Mouse (Mus musculus) ES-E14 (cell line): ENCODE measurements at regions not wholly inside any gene's neighbourhood (a gene's known extent, or its start where the extent isn't known, plus 50 kb on each side); places are given as distances from the start of the nearest gene placed in this dataset.
A peak's percentile ranks its signal among the peaks of the same experiment; 100 is the strongest.

Experiments used
- DNase-seq: peaks from one replicate; pipeline ENCODE4 v3.0.0-alpha.2; 2013; ENCODE audit warnings: low read depth, low spot score
- H3K27ac ChIP-seq: 2 replicates; pipeline ENCODE4 v1.5.1; 2012; ENCODE audit warnings: low read depth, mild to moderate bottlenecking, low read length, moderate library complexity, mixed read lengths; ENCODE audit not compliant: poor library complexity, insufficient read depth, severe bottlenecking
- H3K36me3 ChIP-seq: 2 replicates; pipeline ENCODE4 v1.6.1; 2012; ENCODE audit warnings: mild to moderate bottlenecking, low read length, moderate library complexity, mixed read lengths; ENCODE audit not compliant: control insufficient read depth, poor library complexity, insufficient read depth, severe bottlenecking
- H3K4me1 ChIP-seq, 2 experiments: fragments of 150-350 bp in 1 of 2; sonication (generic) in 1 of 2; 2 replicates each; pipeline ENCODE4 v1.6.1; 2012; ENCODE audit warnings: low read length in 2 of 2, mild to moderate bottlenecking in 1 of 2, mixed read lengths in 1 of 2; ENCODE audit not compliant: control insufficient read depth in 2 of 2, insufficient read depth in 2 of 2, poor library complexity in 1 of 2
- H3K4me3 ChIP-seq, 2 experiments: fragments of 150-350 bp in 1 of 2; sonication (generic) in 1 of 2; 2 replicates each; pipeline ENCODE4 v1.5.1; 2012; ENCODE audit warnings: low read length in 2 of 2, low read depth in 1 of 2, mild to moderate bottlenecking in 1 of 2, mixed read lengths in 1 of 2; ENCODE audit not compliant: insufficient read depth in 1 of 2, poor library complexity in 1 of 2, severe bottlenecking in 1 of 2
- H3K9ac ChIP-seq: 2 replicates; pipeline ENCODE4 v1.6.1; 2012; ENCODE audit warnings: low read depth, mild to moderate bottlenecking, low read length, mixed read lengths; ENCODE audit not compliant: poor library complexity, insufficient read depth, severe bottlenecking
- H3K9me3 ChIP-seq: fragments of 150-350 bp; sonication (generic); 2 replicates; pipeline ENCODE4 v1.6.1; 2012; ENCODE audit warnings: low read depth, mild to moderate bottlenecking, low read length; ENCODE audit not compliant: control insufficient read depth, insufficient read depth
- CHD2 ChIP-seq: IDR thresholded peaks from 2 replicates; pipeline ENCODE4 v1.6.1; 2014; ENCODE audit warnings: mild to moderate bottlenecking, low read depth, low read length, inconsistent platforms
- HCFC1 ChIP-seq: IDR thresholded peaks from 2 replicates; pipeline ENCODE4 v1.6.1; 2012; ENCODE audit warnings: low read length, inconsistent platforms, borderline replicate concordance; ENCODE audit not compliant: insufficient read depth
- MAFK ChIP-seq: IDR thresholded peaks from 2 replicates; pipeline ENCODE4 v1.6.1; 2014; ENCODE audit warnings: mild to moderate bottlenecking, low read depth, low read length, inconsistent platforms; ENCODE audit not compliant: insufficient read depth
- ZC3H11A ChIP-seq: IDR thresholded peaks from 2 replicates; pipeline ENCODE4 v1.6.1; 2012; ENCODE audit warnings: low read depth, mild to moderate bottlenecking, inconsistent platforms, low read length, borderline replicate concordance
- ZNF384 ChIP-seq: IDR thresholded peaks from 2 replicates; pipeline ENCODE4 v1.6.1; 2012; ENCODE audit warnings: low read depth, low read length, inconsistent platforms
- in situ Hi-C, 2 experiments: fragments of 600-800 bp; cut with MboI; formaldehyde crosslinking; loops; one replicate each; pipeline ENCODE4 v1.15.1; 2025; ENCODE audit warnings: low sequenced_read_pairs in 2 of 2, inconsistent platforms in 1 of 2; ENCODE audit not compliant: unreplicated experiment in 2 of 2

- Histone ChIP-seq H3K27ac (no peak overlapping the region), H3K4me3 (no peak overlapping the region), H3K36me3 (no peaks in the 10 kb centered on the region), H3K4me1 (peaks cover 2 to 4% of the 10 kb centered on the region in 2 experiments; a peak in 3 of 4 replicates), H3K9ac (no peak overlapping the region), H3K9me3 (no peaks in the 10 kb centered on the region)
- peak; percentile 37 for DNase-seq
- TF ChIP-seq MAFK (no peak), ZC3H11A (no peak), HCFC1 (no peak), CHD2 (no peak), ZNF384 (no peak)
- in situ Hi-C loops: no loop called here
Observed at GRCm38 (mm10) chr19:21144659-21145283, 127.3 kb upstream of the Zfand5 start.

DNA sequence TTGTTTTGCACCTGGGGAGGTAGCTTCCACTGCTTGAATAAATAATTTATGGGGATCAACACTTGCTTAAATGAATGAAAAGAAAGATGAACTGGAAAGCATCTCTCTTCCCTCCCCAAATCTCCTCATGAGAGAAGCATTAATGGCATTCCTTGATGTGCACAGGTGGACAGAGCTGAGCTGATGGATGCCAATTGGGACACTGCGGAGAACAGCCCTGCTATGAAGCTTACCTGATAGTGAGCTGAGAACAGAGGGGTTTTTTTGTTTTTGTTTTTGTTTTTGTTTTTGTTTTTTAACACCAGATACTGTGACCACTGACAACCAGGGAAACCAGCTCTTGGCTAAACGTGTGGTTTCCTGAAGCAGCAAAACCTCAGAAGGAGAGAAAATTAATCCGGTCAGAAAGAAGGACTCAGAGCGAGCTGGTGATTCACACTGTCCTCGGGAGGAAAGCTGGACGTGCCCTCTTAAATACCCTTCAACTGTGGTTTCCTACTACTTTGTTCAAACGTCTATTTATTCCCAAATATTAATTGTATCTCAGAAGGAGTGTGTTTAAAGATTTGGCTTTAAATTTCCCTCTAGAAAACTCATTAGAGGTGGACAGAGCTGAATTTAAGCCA, 128.0 kb upstream of the Zfand5 start:
- Histone ChIP-seq H3K27ac (no peak overlapping the region), H3K9ac (no peak overlapping the region), H3K4me1 (peaks cover 2 to 4% of the 10 kb centered on the region in 2 experiments; a peak in 3 of 4 replicates), H3K9me3 (no peaks in the 10 kb centered on the region), H3K36me3 (no peaks in the 10 kb centered on the region), H3K4me3 (no peak overlapping the region)
- no peak for TF ChIP-seq HCFC1
- TF ChIP-seq CHD2: no peak
- no peak for TF ChIP-seq MAFK
- TF ChIP-seq ZNF384: no peak
- no peak for TF ChIP-seq ZC3H11A
- no peak for DNase-seq
- in situ Hi-C loops: no loop called here

DNA sequence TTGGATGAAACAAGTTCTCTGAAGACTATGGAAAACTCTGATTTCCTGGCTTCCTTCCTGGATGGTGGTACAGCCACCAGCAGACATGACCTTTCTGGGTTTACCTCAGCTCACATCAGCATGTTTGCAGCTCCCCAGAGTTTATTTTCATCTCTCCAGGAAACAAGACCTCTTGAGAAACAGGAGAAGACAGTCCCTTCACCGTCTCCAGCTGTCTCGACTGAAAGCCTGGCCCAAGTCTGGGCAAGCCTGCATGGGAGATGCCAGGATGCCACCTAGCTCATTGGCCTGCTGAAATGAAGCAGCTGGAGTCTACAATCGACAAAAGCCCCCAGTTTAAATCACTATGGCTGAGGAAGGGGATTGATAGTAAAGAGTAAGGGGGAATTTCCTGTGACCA, 131.6 kb upstream of the Zfand5 start:
- no peak overlapping the region for H3K4me3 ChIP-seq
- H3K4me1 ChIP-seq: peaks cover 0 to 4% of the 10 kb centered on the region in 2 experiments; a peak in 2 of 4 replicates
- no peak for DNase-seq
- H3K9ac ChIP-seq: no peak overlapping the region
- TF ChIP-seq ZNF384 (no peak), ZC3H11A (no peak), HCFC1 (no peak), MAFK (no peak), CHD2 (no peak)
- no peaks in the 10 kb centered on the region for H3K9me3 ChIP-seq
- in situ Hi-C loops: no loop called here
- H3K36me3 ChIP-seq: no peaks in the 10 kb centered on the region
- no peak overlapping the region for H3K27ac ChIP-seq

- Histone ChIP-seq H3K4me1 (no peaks in the 10 kb centered on the region), H3K9ac (no peak overlapping the region), H3K27ac (no peak overlapping the region), H3K36me3 (no peaks in the 10 kb centered on the region), H3K4me3 (no peak overlapping the region), H3K9me3 (no peaks in the 10 kb centered on the region)
- DNase-seq: no peak
- in situ Hi-C loops: no loop called here
- TF ChIP-seq CHD2 (no peak), MAFK (0 out of 2 replicates have a peak, but pooled peaks have one; percentile 53)
Observed at GRCm38 (mm10) chr19:21138998-21139495, 133.0 kb upstream of the Zfand5 start.
